Mouse (Mus musculus): ENCODE data around the gene Acot8.
A peak's percentile ranks its signal among the peaks of the same experiment; 100 is the strongest.

The Acot8 gene

DNA sequence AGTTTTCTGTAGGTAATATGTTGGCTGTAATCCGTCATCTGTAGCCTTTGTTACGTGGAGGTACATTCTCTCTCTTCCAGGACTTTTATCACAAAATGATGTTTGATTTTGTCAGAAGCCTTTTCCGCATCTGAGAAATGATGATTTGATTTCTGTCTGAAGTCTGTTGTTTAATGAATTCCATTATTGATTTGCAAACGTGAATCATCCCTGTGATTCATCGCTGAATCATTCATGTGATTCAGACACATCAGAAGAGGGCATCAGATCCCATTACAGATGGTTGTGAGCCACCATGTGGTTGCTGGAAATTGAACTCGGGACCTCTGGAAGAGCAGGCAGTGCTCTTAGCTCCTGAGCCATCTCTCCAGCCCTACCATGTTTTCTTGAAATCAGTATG lies 55.7 kb downstream of the Acot8 start:
- DNase-seq, result no peak

DNA sequence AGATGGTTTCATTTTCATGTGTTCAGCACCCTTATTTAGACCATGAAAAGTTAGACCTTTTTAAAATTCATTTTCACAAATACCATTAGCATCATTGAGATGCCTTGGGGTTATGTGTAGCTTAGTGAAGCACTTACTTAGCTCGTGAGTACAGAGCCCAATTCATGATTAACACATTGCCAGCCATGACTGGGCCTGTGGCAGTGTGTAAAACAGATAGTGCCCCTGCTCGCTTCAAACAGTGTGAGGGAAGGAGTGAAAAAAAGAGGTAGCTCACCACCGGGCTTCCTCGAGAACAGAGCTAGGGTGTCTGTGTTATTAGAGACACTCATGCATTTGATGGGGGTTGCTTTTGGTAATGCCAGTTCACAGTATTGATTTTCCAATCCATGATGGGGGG lies 56.5 kb downstream of the Acot8 start:
- DNase-seq, result no peak

DNA sequence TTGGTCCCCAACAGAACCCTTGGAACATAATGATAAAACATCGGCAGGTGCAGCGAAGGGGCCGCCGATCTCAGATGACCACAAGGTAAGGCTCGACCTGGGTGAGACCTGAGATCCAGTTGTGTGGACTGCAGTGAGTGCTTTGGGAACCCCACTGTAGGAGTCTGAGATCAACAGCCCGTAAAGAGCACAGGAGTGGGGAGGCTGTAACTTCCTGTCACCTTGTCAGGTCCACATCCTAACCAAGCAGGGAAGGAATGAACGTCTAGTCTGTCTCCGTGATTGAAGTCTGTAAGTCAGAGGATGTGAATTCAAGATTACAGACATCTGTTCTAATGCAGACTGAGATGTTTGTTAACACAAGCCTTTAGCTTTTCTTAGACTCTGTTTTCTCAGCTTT lies 58.0 kb downstream of the Acot8 start:
- no peak for DNase-seq

DNA sequence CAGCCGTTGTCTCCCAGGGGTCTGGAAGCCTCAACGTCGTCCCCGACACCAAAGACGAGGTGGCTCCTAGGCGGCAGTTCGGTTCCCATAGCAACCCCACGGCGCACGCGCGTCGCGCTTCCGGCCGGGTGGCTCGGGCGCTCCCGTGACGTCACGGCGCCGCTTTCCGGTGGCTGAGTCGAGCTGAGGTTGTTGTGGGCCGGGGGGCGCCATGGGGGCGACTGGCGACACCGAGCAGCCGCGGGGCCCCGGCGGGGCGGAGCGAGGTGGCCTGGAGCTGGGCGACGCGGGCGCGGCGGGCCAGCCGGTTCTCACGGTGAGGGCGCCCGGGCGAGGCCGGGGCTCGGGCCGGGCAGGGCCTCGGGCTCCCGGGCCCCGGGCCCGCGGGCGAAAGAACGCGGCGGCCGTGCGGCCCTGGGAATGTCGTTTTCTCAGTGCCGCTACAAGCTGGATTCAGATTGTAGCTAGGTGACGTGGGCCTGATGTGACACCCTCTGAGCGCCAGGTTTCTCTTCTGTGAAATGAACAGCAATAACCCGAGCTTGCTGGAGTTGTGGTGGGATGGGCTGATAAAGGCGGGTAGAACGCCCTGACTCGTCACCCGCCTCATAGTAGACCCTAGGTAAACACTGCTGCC lies 58.7 kb downstream of the Acot8 start, which contains the start of the genes Wfdc3 and Dnttip1:
Gene Wfdc3, minus strand, starts transcription at position 89 of the 637 bp plus-strand sequence.
Gene Dnttip1, plus strand, starts transcription at position 141 of the 637 bp plus-strand sequence.
- peak; percentile 90 to 92 for DNase-seq

DNA sequence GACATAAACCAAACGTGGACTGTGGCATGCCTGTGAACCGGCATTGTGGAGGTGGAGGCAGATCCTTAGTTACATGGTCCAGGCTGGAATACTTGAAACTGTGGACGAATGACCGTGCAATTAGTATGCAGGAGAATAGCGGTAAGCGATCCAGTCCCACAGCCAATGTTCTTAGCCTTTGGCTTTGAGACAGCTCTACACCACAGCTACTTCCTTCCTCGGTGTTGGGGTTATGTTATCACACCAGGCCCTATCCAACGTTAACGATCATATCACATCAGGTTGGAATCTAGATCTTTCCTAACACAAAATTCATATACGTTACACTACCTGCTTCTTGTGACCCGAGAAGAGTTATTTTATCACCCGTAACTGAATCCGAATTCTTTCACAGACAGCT lies 59.7 kb downstream of the Acot8 start:
- no peak for DNase-seq
